Mouse (Mus musculus) layer of hippocampus, adult 18-20 months (tissue): ENCODE results near the gene Pax2. TPM values are rescaled to one million over a fixed set of nuclear protein-coding genes. Genes with fewer than 3 reads are reported as not detected.

Source experiments
- microRNA-seq, 2 experiments: library from miRNA; unstranded; fragments of <30 nt; microRNA quantifications; one replicate each; pipeline ENCODE4 v1.2.0; 2021
- total RNA-seq, 2 experiments: library from RNA; stranded (reverse); gene quantifications; 2 replicates each; pipeline ENCODE4 v1.2.3; 2021

The Pax2 gene
- total RNA-seq, 2 experiments from 2014 or later = 0.48 to 0.50 TPM

Small RNA genes within 50 kb of the gene (microRNA-seq; reads per million reads assigned to microRNA genes)
- gene Mir6405 = 0 reads per million in 2 experiments

Other genes starting within 250 kb of the Pax2 start
- under 1 TPM; 0.27 to 0.28 TPM for gene Sec31b, start 210.2 kb upstream of the Pax2 start, total RNA-seq
- not detected for gene Gm20538, start 203.2 kb upstream of the Pax2 start, total RNA-seq
- gene Ndufb8, start 200.6 kb upstream of the Pax2 start, total RNA-seq = 100 to 1,000 TPM; 379 to 385 TPM
- 10 to 100 TPM; 30.3 to 34.3 TPM for gene Hif1an, start 193.2 kb upstream of the Pax2 start, total RNA-seq
- gene Slf2, start 175.1 kb downstream of the Pax2 start, total RNA-seq = 10 to 100 TPM; 40.1 to 41.9 TPM
- gene Sema4g, start 233.1 kb downstream of the Pax2 start, total RNA-seq = 10 to 100 TPM; 19.1 to 20.8 TPM
- 10 to 100 TPM; 15.6 to 16.5 TPM for gene Twnk, start 249.6 kb downstream of the Pax2 start, total RNA-seq